Mouse (Mus musculus): ENCODE measurements around the gene Capn11.

Capn11 gene

GRCm38 (mm10) chr17:45584939-45585678, 74.0 kb downstream of the Capn11 start:
- no peak for DNase-seq (ENCODE audit: extremely low read depth, low read depth, low spot score)

DNA sequence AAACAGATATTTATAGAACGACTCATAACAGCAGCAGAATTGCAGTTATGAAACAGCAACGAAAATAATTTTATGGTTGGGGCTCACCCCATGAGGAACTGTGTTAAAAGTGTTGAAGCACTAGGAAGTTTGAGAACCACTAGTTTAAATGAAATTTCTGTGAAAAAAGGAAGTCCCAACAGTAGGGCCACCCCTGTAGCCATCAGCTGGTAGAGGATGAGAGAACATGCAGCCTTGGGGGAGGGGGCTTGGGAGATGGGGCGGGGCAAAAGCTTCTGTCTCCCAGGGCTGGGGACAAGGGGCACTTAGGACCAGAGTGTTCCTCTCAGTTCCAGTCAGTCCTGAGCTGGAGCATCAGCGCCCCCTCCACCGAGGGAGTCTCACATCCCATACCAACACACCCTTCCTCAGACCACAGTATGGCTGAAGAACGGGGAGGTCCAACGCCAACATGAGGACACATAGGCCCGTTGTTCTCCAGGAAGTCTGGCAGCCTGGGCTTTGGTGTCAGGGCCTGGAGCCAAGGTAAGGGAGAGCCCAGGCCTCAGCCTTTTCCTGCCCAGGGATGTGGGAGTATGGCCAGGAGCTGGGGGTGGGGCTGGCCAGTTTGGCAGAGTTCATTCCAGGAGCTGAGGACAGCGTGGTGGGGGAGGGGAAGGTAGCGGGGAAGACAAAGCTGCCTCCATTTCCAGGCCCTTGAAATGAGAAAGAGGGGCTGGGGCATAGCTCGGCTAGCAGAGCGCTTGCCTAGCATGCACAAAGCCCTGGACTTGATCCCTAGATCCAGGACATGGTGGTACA, 74.8 kb downstream of the Capn11 start:
- DNase-seq (ENCODE audit: extremely low read depth, low read depth, low spot score) = no peak

DNA sequence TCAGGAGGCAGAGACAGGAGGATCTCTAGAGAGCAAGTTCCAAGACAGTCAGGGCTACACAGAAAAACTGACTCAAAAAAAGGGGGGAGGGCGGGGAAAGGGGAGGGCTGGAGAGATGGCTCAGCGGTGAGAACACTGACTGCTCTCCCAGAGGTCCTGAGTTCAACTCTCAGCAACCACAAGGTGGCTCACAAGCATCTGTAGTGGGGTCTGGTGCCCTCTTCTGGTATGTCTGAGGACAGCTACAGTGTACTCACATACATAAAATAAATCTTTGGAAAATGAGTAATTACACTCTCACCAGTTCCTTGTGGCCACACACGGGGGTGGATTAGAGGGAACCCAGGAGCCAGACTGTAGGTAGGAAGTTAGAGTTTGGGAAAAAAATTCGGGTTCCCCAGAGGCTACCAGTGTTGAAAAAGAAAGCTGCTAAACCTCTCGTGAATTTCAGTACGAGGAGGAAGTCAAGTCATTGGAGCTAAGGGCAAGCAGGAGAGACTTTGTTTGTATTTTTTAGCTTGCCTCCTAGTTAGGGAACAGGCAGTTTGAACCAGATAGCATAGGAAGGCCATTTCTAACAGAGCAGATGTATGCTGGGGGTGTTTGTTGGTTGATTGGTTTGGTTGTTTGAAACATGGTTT, 76.3 kb downstream of the Capn11 start:
- DNase-seq (ENCODE audit: extremely low read depth, low read depth, low spot score) = no peak

- no peak for DNase-seq (ENCODE audit: extremely low read depth, low read depth, low spot score)
These were observed 76.9 kb downstream of the Capn11 start for GRCm38 (mm10) chr17:45582188-45582587.

- DNase-seq (ENCODE audit: extremely low read depth, low read depth, low spot score) = no peak
These were observed 77.5 kb downstream of the Capn11 start for GRCm38 (mm10) chr17:45581567-45581983.

DNA sequence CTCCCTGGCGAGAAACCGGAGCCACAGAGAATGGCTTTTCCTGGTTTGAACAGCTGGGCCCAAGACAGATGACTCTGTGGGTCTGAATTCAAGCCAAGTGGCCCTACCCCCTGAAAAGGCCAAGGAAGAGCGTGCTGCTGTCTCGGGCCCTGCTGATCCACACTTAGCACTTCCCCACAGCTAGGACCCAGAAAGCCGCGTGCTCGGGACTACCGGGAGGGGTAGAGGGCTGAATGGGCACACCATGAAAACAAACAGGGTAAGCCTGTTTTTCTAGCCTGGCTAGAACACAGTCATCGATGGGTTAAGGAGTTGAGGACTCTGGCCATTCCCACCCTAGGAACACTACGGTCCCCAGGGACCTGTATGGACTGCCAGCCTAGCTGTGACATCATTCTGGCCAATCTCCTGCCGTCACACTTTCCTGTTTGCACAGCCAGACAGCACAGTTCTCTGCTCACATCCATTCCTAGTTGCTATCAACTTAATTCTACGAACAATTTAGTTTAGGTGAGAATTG, 78.1 kb downstream of the Capn11 start:
- no peak for DNase-seq (ENCODE audit: extremely low read depth, low read depth, low spot score)

All from fat pad, adult 2 months (tissue).